Mouse (Mus musculus) T-helper 1 cell (primary cell): ENCODE data around the gene Eif4g3.

ENCODE experiments used
- in situ Hi-C: fragments of 300-600 bp; cut with MboI, MseI; formaldehyde crosslinking; loops from one replicate; pipeline ENCODE4 v1.15.1; 2025; ENCODE audit warnings: high pct_unique_total_duplicates

Gene Eif4g3

DNA sequence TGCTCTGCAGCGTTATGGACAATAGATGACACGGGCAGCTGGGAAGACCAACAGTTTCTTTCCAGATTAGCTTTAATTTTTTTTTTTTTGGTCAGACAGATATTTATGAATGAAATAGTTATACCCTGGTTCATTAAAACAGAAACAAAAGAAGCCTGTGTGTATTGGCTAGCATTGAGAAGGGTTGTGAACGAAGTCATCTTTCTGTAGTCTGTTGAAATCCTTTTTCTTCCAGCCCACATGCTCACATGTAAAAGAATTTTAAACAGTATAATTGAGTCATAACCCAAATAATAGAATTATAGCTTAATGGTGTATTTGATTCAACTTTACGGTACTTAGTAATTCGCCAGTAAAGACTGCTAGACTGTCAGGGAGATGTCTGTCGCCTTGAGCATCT, 28.8 kb downstream of the Eif4g3 start:
- in situ Hi-C loops, result no loop called here

DNA sequence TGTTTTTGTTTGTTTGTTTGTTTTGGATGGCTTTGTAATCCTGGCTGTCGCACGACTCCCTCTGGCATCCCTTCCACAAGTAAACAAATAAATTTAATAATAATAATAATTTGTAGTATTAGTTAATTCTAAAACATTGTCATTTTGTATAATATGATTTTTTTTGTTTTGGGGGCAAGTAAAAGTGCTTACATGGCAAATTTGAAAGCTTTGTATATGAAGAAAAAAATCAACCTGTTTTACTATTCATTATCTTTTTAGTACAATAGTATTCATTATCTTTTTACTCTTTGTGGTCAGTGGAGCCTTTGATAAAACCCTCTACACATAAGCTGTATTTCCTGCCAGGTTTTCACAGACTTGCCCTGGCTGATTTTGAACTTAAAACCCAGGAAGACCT, 29.9 kb downstream of the Eif4g3 start:
- in situ Hi-C loops, result no loop called here

DNA sequence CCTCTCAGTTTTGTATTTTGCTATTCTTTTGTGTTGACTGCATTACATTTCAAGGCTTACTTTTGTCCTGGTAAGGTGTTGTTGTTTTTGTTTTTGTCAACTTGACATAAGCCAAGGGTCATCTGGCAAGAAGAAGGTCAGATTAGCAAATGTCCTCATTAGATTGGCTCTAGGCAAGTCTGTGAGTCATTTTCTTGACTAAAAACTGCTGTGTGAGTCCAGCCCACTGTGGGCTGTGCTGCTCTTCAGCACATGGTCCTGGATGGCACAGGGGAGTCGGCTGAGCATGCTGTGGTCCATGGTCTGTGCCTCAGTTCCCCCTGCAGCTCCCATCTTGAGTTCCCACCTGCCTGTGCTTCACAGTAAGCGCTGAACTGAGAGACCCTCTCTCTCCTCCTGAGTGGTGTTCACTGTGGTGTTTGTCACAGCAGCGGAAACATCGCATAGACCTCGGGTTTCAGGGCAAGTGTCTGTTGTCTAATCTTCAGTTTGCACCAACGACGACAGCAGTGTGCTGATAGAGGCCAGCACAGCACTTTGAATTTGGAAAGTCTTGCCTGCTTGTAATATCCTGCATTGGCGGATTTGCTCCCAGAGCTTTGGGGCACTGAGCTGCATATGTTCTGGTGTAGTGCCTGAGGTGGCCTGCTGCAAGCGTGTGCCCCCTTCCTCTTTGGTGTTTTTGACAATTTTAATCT, 30.7 kb downstream of the Eif4g3 start:
- in situ Hi-C loops, result no loop called here

DNA sequence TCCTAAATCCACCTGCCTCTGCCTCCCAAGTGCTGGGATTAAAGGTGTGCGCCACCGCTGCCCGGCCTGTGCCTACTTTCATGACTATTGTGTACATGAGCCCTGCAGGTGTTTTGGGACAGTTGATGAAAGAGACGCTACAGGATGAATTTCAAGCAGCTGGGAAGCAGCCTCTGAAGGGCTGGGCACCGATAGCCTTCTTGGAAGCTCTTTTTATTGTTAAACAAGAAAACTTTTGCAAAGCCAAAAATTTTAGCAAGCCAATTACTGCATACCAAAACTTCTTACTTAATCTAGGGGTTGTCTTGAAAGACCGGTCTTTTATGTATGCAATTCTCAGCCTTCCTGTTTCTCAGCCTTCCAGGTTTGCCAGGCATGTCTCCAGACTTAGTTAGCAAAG, 36.3 kb downstream of the Eif4g3 start:
- in situ Hi-C loops, result no loop called here

DNA sequence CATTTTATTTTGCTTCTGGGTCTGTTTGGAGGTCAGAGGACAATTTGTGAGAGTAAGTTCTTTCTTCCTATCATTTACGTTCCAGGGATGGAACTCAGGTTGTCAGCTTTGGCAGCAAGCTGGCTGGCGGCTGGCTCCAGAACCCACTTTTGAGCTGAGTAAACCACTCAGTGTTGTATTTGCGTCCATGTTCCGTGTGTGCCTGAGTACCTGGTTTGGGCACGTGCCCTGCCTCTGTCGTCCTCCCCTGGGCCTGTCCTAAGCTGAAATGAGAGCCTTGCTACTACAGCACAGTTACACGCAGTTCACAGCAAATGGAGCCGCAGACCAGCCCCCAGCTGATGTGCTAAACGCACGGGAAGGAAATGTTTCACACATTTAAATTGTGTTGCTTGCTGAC, 39.0 kb downstream of the Eif4g3 start:
- in situ Hi-C loops, result no loop called here

DNA sequence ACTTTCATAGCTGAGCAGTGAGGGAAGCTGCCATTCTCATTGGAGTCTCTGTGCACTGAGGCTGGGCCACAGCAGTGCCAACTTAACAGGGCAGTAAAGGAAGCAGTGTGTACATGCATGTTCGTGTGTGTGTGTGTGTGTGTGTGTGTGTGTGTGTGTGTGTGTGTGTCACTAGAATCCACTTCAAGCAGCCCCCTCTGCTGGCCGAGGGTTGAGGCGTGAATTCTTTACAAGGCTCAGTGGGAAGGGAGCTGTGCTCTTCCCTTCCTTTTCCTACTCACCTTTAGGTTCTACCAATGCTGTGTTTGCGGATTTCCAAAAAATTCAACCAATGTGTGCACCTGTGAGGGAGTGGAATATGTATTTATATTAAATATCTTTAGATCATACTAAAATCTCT, 41.0 kb downstream of the Eif4g3 start:
- in situ Hi-C loops, result no loop called here

DNA sequence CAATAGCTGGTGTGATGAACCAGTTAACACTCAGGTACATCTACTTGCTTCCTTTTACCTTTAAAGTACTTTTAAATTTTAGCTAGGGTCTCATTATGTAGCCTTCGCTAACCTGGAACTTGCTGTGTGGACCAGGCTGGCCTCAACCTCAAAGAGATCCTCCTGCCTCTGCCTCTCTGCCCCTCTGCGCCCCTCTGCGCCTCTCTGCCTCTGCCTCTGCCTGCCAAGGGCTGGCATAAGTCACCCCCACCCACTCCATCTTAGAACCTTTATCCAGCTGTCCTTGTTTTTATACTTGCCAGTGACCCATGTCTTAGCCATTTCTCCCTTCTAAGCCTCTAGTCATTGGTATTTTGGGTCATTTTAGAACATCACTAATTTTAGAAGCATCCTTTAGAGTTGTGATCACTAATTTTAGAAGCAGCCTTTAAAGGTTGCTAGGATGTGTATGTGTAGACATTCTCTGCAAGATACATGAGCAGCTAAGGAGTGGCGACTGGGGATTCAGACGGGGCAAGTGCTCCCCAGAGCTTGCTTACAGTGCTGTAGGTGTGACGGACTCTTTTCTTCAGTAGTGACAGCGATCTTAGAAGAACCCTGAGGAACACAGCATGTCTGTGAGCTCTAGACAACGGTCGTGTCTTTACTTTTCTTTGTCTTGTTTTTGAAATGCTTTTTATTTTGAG, 42.8 kb downstream of the Eif4g3 start:
- in situ Hi-C loops, result no loop called here

DNA sequence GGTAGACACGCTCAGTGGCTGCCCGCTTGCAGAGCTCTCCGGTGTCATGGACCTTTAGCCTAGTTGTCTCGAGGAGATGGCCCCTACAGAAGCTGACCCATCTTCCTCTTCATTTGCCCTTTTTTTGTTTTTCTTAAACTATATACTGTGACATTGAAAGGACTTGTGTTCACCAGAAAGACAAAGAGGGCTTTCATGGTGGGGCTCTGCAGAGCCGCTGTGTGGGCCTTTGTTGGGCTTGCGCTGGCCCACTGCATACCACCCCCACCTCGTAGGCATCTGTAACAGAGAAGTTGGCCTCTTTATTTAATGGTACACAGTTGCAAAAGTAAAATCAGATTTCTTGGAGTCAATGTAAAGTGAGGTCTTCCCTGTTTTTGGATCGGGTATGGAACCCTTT, 44.3 kb downstream of the Eif4g3 start:
- in situ Hi-C loops, result no loop called here

DNA sequence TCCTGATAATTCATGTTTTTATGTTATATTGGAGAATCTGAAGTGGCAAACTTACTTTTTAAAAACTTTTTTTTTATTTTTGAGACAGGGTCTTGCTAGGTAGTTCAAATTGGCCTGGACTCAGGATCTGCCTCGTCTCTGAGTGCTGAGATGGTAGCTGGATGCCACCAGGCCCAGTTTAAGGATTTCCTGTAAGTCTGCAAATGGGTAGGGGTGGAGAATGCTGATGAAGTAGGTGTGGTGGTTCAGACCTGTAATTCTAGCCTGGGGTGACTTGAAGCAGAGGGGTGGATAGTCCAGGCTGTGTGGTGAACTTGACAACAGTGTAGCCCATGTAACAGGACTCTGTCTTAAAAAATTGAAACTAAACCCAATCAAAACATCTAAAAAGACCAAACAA, 45.1 kb downstream of the Eif4g3 start:
- in situ Hi-C loops, result no loop called here

DNA sequence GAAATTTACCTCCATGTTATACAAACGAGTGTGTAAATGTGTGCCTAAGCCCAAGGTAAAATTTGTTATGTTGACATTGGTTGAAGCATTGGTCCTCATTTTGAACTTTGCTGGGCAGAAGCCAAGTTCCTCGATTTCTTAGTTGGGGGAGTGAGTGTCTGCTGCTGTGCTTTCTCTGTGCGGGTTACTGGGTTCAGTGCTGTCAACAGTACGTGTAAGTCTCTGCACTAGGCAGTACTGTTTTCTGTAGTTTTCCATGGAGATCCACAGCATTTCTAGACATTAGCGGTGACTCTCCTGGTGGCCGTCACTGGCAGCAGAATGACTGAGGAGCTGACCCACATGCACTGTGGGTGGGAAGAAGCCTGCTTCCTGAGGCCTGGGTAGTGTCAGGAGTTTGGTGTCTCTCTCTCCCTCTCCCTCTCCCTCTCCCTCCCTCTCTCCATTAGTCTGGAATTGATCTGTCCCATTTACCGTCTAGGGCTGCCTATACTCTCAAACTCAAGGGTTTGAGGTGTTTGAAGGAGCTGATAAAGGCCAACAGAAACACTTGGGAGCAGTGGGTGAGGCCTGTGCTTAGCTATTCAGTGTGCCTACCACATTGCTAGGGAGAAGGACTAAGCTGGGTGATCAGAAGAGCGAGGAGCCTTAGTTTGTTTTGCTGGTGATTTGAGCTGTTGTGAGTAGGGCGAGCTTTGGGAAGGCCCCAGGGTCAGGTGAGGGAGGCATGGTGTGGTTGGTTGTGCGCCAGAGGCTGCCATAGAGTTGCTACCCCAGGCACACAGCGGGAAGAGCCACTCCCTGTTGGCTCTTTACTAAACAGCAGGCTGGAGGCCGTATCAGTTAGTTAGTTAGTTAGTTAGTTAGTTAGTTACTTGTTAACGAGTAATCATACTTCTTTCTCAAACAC, 45.8 kb downstream of the Eif4g3 start:
- in situ Hi-C loops, result no loop called here

DNA sequence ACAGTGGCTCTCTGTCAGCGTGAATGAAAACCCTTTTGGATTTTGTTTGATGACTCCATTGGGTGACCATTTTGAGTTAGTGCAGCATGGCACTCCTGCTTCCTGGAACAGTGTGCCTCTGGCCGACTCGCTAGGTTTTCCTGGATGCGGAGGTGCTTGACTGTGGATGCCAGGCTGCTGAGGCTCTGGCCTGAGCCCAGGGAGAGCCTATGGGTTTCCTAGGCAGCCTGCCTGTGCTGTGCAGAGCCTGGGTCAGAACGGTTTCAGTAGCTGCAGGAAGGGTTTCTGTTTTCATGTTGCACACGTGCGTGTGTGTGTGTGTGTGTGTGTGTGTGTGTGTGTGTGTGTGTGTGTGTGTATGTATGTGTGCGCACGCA, 46.4 kb downstream of the Eif4g3 start:
- in situ Hi-C loops, result no loop called here

DNA sequence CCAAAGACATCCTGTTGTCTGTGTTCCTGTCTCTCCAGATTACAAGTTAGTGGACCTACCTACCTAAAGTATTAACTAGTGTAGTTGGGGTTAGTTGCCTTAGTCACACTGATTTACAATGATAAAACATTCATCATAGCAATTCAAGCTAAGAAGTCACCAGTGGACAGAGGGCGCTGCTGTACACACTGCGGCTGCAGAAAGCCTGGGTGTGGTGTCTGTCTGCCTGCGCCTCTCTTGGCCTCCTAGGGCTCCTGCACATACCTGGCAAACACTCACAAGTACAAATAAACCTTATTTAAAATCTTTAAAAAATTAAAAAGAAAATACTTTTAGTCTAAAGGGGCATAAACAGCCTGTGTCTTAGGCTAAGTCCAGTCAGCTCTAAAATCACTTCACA, 47.8 kb downstream of the Eif4g3 start:
- in situ Hi-C loops, result no loop called here

DNA sequence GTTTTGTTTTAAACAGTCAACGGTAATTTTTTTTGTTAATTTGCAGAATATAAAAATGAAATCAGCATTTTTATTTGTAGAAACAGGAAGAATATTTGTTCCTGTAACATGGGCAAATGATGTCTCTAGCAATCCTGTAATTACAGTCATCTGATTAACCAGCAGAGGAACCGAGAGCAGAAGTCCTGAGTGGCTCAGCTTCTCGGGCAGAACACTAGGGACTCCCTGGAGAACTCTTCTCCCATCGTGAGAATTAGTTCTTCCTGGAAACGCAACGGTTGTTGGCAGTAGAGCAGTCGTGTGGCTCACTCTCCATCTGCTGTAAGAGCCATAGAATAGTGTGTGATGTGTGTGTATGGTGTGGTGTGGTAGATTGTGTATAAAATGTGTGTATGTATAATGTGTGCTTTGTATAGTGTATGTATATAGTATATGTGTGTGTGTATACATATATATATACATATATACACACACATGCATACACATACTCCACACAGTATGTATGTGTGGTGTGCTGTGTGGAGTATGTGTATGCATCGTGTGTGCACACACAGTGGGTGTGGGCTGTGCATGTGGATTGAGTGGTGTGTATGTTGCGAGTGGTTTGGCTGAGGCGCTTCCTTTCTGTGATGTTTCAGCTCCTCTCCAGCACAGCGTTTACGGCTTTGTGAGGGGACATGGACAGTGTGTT, 48.9 kb downstream of the Eif4g3 start:
- in situ Hi-C loops, result no loop called here

DNA sequence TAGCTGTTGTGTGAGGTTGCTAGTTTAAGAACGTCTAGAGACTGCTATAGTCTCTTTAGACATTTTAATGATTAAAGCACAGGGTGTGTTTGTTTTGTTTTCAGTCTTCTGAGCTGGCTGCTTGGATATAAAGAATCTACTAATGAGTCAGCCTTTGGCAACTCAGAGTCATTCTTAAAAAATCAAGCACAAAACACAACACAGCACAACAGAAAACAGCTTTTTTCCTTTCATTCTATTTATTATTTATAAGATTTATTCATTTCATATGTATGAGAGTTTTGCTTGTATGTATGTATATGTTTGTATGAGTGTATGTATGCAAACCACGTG, 49.4 kb downstream of the Eif4g3 start:
- in situ Hi-C loops, result no loop called here

DNA sequence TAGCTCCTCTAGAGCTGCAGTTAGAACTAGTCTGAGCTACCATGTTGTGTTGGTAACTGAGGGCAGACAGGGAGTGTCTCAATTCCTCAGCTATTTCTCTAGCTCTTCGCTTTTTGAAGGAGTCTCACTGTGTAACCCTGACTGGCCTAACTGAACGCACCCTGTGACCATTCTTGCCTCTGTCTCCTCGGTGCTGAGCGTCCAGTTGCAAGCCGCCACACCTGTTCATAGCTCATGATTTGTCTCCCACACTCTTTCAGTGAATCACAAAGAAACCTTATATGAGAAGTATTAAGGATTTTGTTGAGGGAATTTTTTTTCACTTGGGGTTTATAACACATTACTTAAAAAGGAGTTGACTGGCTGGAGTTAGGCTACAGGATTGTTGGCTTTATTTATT, 49.8 kb downstream of the Eif4g3 start:
- in situ Hi-C loops, result no loop called here

DNA sequence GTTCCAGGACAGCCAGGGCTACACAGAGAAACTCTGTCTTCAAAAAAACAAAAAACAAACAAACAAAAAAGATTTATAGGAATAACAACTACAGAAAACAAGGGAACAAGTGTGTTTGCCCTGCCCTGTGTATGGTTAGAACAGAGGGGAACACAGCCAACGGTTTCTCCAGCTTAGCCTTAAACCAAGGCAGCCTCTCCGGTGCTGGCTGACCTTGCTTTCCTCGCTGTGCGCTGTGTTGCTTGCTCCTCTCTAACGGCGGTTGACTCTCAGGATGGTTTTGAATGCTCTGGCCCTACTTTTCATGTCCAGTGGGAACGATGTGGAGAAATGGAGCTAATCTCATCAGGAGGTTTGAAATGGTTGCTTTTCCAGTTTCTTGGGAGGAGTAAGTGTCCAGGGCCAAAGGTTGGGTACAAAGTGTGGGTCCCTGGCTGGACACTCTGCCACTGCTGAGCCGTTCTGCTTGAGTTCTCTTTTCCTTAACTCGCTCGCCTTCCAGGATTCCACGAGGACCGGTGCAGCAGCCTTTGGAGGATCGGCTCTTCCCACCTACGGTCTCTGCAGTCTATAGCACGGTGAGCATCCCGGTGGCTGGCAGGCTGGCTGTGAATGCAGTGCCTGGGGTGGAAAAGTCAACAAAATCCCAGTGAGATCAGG, 52.1 kb downstream of the Eif4g3 start:
- in situ Hi-C loops, result no loop called here

DNA sequence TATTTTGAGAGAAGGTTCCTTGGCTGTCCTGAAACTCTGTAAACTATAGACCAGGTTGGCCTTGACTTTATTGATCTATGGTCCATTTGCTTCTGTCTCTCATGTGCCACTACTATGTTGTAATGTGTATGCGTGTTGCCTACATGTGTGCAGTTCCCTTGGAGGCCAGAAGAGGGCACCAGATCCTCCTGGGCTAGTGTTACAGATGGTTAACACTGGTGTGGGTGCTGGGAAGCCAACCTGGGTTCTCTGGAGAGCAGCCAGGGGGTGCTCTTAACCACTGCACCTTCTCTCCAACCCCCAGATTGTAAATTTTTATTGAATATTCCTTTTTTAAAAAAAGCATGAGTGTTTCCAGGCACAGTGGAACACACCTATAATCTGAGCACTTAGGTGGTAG, 53.0 kb downstream of the Eif4g3 start:
- in situ Hi-C loops, result no loop called here

DNA sequence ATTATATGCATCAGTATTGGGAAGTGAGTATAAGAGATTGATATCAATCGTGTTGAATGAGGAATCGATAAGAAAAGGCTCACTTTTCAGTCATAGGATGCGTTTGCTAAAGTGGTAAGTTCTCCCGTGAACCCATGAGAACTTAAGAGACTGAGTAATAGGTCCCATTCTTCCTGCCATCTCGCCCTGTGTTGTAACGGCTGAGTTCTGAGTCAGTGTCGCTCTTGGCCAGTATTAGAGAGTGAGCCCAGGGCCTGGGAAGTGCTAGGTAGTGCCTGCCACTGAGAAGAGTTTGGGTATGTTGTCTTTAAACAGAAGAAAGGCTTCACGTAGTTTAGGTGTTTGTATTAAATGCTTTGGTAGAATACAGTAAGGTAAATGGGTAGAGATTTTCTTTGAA, 53.5 kb downstream of the Eif4g3 start:
- in situ Hi-C loops, result no loop called here

DNA sequence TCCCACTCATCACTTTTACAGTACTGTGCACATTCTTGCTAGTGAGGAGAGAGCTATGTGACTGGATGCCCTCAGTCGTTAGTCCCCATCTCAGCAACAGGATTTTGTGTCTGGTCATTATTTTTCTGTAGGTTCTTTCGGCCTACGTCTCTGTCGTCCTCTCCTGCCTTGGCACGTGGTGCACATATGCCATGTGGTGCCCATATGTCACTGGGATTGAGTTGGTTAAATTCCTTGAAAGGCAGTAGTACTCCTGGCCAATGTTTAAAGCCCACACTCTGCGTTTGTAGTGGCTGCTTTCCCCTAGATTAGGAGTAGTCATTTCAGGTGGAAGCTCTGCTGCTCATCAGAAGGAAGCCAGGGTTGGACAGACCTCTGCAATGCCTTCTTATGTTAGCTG, 56.7 kb downstream of the Eif4g3 start:
- in situ Hi-C loops, result no loop called here

DNA sequence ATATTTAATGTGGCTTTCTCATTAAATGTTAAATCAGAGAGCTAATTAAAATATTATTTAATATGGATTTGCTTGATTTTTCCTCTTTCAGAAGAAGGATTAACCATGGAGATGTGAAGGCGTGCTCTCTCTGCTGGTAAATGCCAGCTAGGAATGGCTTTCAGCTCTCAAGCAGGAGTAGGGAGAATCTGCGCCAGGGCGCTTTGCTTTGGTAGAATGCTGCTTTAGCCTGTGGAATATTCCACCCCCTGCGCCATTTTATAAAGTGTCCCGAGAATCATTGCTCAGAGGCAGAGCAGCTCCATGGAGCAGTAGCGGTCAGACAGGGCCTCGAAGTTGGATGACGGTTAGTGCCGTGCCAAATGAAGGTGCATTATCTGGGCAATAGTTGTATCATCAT, 58.7 kb downstream of the Eif4g3 start:
- in situ Hi-C loops, result no loop called here

DNA sequence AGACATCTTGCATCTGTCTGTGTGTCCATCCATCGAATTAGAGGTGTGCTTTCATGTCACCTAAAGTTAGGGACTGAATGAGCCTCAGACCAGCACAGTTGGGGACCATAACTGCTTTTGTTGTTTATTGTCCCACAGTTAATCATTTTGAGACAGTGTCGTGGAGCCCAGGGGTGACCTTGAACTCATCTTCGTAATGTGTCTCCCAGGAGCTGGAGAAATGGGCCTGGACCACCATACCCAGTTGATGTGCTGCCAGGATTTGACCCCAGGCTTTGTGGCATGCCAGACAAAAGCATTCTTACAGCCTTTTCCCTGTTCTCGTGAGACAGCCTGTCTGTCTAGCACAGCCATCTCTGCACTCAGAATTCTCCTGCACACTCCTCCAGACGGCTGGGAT, 63.8 kb downstream of the Eif4g3 start:
- in situ Hi-C loops, result no loop called here
